Mouse (Mus musculus): ENCODE results near the gene Alg12. TPM values are rescaled to one million over a fixed set of nuclear protein-coding genes. Genes with fewer than 3 reads are reported as not detected.
A peak's percentile ranks its signal among the peaks of the same experiment; 100 is the strongest.

Gene Alg12
- polyA plus RNA-seq, 1 experiment: 17.5 TPM

GRCm38 (mm10) chr15:88863695-88864231 is 44.6 kb upstream of the Alg12 start:
- Histone ChIP-seq H3K27ac (ENCODE audit: insufficient read depth, low read length) (peak overlapping the region; percentile 11), H3K4me1 (ENCODE audit: control insufficient read depth, insufficient read depth, low read length) (peaks cover 2% of the 10 kb centered on the region; the same call in 1 of the 2 replicates), H3K4me3 (ENCODE audit: insufficient read depth, low read length) (peak overlapping the region; percentile 63)
- TF ChIP-seq POLR2A (IDR thresholded peaks at IDR 0.05; ENCODE audit: extremely low read depth, insufficient read depth, low read length): peak; percentile 39; the same call in 1 of the 2 replicates
- no peak for TF ChIP-seq CTCF (IDR thresholded peaks at IDR 0.05; ENCODE audit: extremely low read depth, insufficient read depth, low read length)

- H3K4me1 ChIP-seq (ENCODE audit: control insufficient read depth, insufficient read depth, low read length): peaks cover 2% of the 10 kb centered on the region; the same call in 1 of the 2 replicates
- peak overlapping the region; percentile 63 for H3K4me3 ChIP-seq (ENCODE audit: insufficient read depth, low read length)
- H3K27ac ChIP-seq (ENCODE audit: insufficient read depth, low read length): peak overlapping the region; percentile 94
- TF ChIP-seq CTCF (IDR thresholded peaks at IDR 0.05; ENCODE audit: extremely low read depth, insufficient read depth, low read length) (no peak), POLR2A (IDR thresholded peaks at IDR 0.05; ENCODE audit: extremely low read depth, insufficient read depth, low read length) (no peak)
Observed at GRCm38 (mm10) chr15:88862881-88863694, 44.0 kb upstream of the Alg12 start.

GRCm38 (mm10) chr15:88861772-88862622 is 42.9 kb upstream of the Alg12 start, which contains the start of gene Pim3:
Pim3 (plus strand) TSS chr15:88862186.
- Histone ChIP-seq H3K4me1 (ENCODE audit: control insufficient read depth, insufficient read depth, low read length) (peaks cover 2% of the 10 kb centered on the region; the same call in 1 of the 2 replicates), H3K4me3 (ENCODE audit: insufficient read depth, low read length) (peak within 1 kb of the TSS; percentile 63), H3K27ac (ENCODE audit: insufficient read depth, low read length) (peak within 1 kb of the TSS; percentile 96)
- no peak for TF ChIP-seq CTCF (IDR thresholded peaks at IDR 0.05; ENCODE audit: extremely low read depth, insufficient read depth, low read length)
- TF ChIP-seq POLR2A (IDR thresholded peaks at IDR 0.05; ENCODE audit: extremely low read depth, insufficient read depth, low read length): peak; percentile 88

- no peak overlapping the region for H3K27ac ChIP-seq (ENCODE audit: insufficient read depth, low read length)
- H3K4me3 ChIP-seq (ENCODE audit: insufficient read depth, low read length): no peak overlapping the region
- H3K4me1 ChIP-seq (ENCODE audit: control insufficient read depth, insufficient read depth, low read length): peaks cover 2% of the 10 kb centered on the region; the same call in 1 of the 2 replicates
- TF ChIP-seq CTCF (IDR thresholded peaks at IDR 0.05; ENCODE audit: extremely low read depth, insufficient read depth, low read length): no peak
- TF ChIP-seq POLR2A (IDR thresholded peaks at IDR 0.05; ENCODE audit: extremely low read depth, insufficient read depth, low read length): no peak
Observed at GRCm38 (mm10) chr15:88860781-88861180, 41.7 kb upstream of the Alg12 start.

GRCm38 (mm10) chr15:88859206-88859970 is 40.3 kb upstream of the Alg12 start:
- Histone ChIP-seq H3K27ac (ENCODE audit: insufficient read depth, low read length) (no peak overlapping the region), H3K4me1 (ENCODE audit: control insufficient read depth, insufficient read depth, low read length) (peaks cover 2% of the 10 kb centered on the region; the same call in 1 of the 2 replicates), H3K4me3 (ENCODE audit: insufficient read depth, low read length) (no peak overlapping the region)
- TF ChIP-seq CTCF (IDR thresholded peaks at IDR 0.05; ENCODE audit: extremely low read depth, insufficient read depth, low read length) (no peak), POLR2A (IDR thresholded peaks at IDR 0.05; ENCODE audit: extremely low read depth, insufficient read depth, low read length) (no peak)

- no peak overlapping the region for H3K27ac ChIP-seq (ENCODE audit: insufficient read depth, low read length)
- no peak for TF ChIP-seq CTCF (IDR thresholded peaks at IDR 0.05; ENCODE audit: extremely low read depth, insufficient read depth, low read length)
- no peak for TF ChIP-seq POLR2A (IDR thresholded peaks at IDR 0.05; ENCODE audit: extremely low read depth, insufficient read depth, low read length)
- H3K4me1 ChIP-seq (ENCODE audit: control insufficient read depth, insufficient read depth, low read length): peaks cover 2% of the 10 kb centered on the region; the same call in 1 of the 2 replicates
- H3K4me3 ChIP-seq (ENCODE audit: insufficient read depth, low read length): no peak overlapping the region
Observed at GRCm38 (mm10) chr15:88858707-88859106, 39.6 kb upstream of the Alg12 start.

GRCm38 (mm10) chr15:88858141-88858541 is 39.0 kb upstream of the Alg12 start:
- TF ChIP-seq POLR2A (IDR thresholded peaks at IDR 0.05; ENCODE audit: extremely low read depth, insufficient read depth, low read length) (no peak), CTCF (IDR thresholded peaks at IDR 0.05; ENCODE audit: extremely low read depth, insufficient read depth, low read length) (no peak)
- Histone ChIP-seq H3K4me1 (ENCODE audit: control insufficient read depth, insufficient read depth, low read length) (peaks cover 2% of the 10 kb centered on the region; the same call in 1 of the 2 replicates), H3K4me3 (ENCODE audit: insufficient read depth, low read length) (no peak overlapping the region), H3K27ac (ENCODE audit: insufficient read depth, low read length) (peak overlapping the region; percentile 0; the same call in 1 of the 2 replicates)

- peaks cover 2% of the 10 kb centered on the region; the same call in 1 of the 2 replicates for H3K4me1 ChIP-seq (ENCODE audit: control insufficient read depth, insufficient read depth, low read length)
- H3K27ac ChIP-seq (ENCODE audit: insufficient read depth, low read length): no peak overlapping the region
- no peak overlapping the region for H3K4me3 ChIP-seq (ENCODE audit: insufficient read depth, low read length)
- TF ChIP-seq CTCF (IDR thresholded peaks at IDR 0.05; ENCODE audit: extremely low read depth, insufficient read depth, low read length) (no peak), POLR2A (IDR thresholded peaks at IDR 0.05; ENCODE audit: extremely low read depth, insufficient read depth, low read length) (no peak)
Observed at GRCm38 (mm10) chr15:88857361-88857760, 38.2 kb upstream of the Alg12 start.
